Mouse (Mus musculus) liver, embryonic 12.5 days (tissue): ENCODE data around the gene Sgo1. TPM values are rescaled to one million over a fixed set of nuclear protein-coding genes. Genes with fewer than 3 reads are reported as not detected.
"Not testable (repeated sequence)": the region's sequence is repeated elsewhere in the genome, so short reads cannot be mapped to it uniquely, and the experiment has no call there.

Experiments used
- ATAC-seq: fragments of 200-750 bp; cut with Nextera tagmentation; 2 replicates; pipeline ENCODE4 v1.8.0; 2017; ENCODE audit warnings: moderate number of reproducible peaks, mild to moderate bottlenecking, moderate library complexity
- H3K27ac ChIP-seq: fragments of 300-500 bp; sonication (generic); 2 replicates; pipeline ENCODE4 v1.5.1; 2016; ENCODE audit warnings: mild to moderate bottlenecking
- H3K27me3 ChIP-seq: fragments of 300-500 bp; sonication (generic); replicated peaks from 2 replicates; pipeline ENCODE4 v1.6.1; 2016; ENCODE audit warnings: mild to moderate bottlenecking, moderate library complexity
- H3K36me3 ChIP-seq: fragments of 300-500 bp; sonication (generic); 2 replicates; pipeline ENCODE4 v1.6.1; 2016; ENCODE audit warnings: mild to moderate bottlenecking, moderate library complexity
- H3K4me1 ChIP-seq: fragments of 300-500 bp; sonication (generic); 2 replicates; pipeline ENCODE4 v1.6.1; 2016
- H3K4me2 ChIP-seq: fragments of 300-500 bp; sonication (generic); 2 replicates; pipeline ENCODE4 v1.6.1; 2016; ENCODE audit warnings: mild to moderate bottlenecking, moderate library complexity
- H3K4me3 ChIP-seq: fragments of 300-500 bp; sonication (generic); 2 replicates; pipeline ENCODE4 v1.5.1; 2016; ENCODE audit warnings: mild to moderate bottlenecking, moderate library complexity
- H3K9ac ChIP-seq: fragments of 300-500 bp; sonication (generic); 2 replicates; pipeline ENCODE4 v1.6.1; 2016; ENCODE audit warnings: mild to moderate bottlenecking, moderate library complexity
- H3K9me3 ChIP-seq: fragments of 300-500 bp; sonication (generic); replicated peaks from 2 replicates; pipeline ENCODE4 v1.6.1; 2016; ENCODE audit warnings: mild to moderate bottlenecking, moderate library complexity
- WGBS: fragments of 180-500 bp; shearing (Covaris S2); methylation state at CpG from one replicate; pipeline ENCODE4 v1.1.7; 2016; ENCODE audit not compliant: insufficient replicate concordance; 5-methylcytosine and 5-hydroxymethylcytosine counted together
- polyA plus RNA-seq: library from polyadenylated mRNA; unstranded; fragments of >200 nt; fragmentation: Nextera tagmentation; extraction: Ambion mirVana; gene quantifications from 2 replicates; pipeline ENCODE4 v1.2.1, GENCODE M21; 2016

The Sgo1 gene
- polyA plus RNA-seq, 1 experiment from 2014 or later = 39.1 TPM

GRCm38 (mm10) chr17:53664267-53664666, 24.9 kb downstream of the Sgo1 start:
- Histone ChIP-seq H3K9me3 (no peaks in the 10 kb centered on the region), H3K4me1 (no peaks in the 10 kb centered on the region), H3K4me2 (no peak overlapping the region), H3K36me3 (peaks cover 89% of the 10 kb centered on the region), H3K27ac (no peak overlapping the region), H3K4me3 (no peak overlapping the region), H3K9ac (no peak overlapping the region), H3K27me3 (no peaks in the 10 kb centered on the region)
- no peak for ATAC-seq
- 68% methylated on average over 3 of the region's 3 CpGs for WGBS

GRCm38 (mm10) chr17:53661056-53661840, 27.9 kb downstream of the Sgo1 start:
- no peak overlapping the region for H3K9ac ChIP-seq

GRCm38 (mm10) chr17:53659738-53660137, 29.4 kb downstream of the Sgo1 start:
- Histone ChIP-seq H3K4me1 (0 out of 2 replicates have a peak, but pooled peaks cover 4% of the 10 kb centered on the region), H3K9ac (no peak overlapping the region), H3K27me3 (no peaks in the 10 kb centered on the region), H3K4me2 (no peak overlapping the region), H3K36me3 (peaks cover 86% of the 10 kb centered on the region), H3K9me3 (no peaks in the 10 kb centered on the region), H3K27ac (no peak overlapping the region), H3K4me3 (no peak overlapping the region)
- no peak for ATAC-seq
- 80% methylated on average over 4 of the region's 4 CpGs for WGBS

More at GRCm38 (mm10) chr17:53661056-53661840, 27.9 kb downstream of the Sgo1 start:
- no peaks in the 10 kb centered on the region for H3K27me3 ChIP-seq
- no peaks in the 10 kb centered on the region for H3K9me3 ChIP-seq
- no peak overlapping the region for H3K4me3 ChIP-seq
- H3K27ac ChIP-seq = no peak overlapping the region
- peaks cover 87% of the 10 kb centered on the region for H3K36me3 ChIP-seq
- WGBS = 72% methylated on average over 6 of the region's 6 CpGs
- H3K4me2 ChIP-seq = no peak overlapping the region
- ATAC-seq = no peak
- 0 out of 2 replicates have a peak, but pooled peaks cover 4% of the 10 kb centered on the region for H3K4me1 ChIP-seq

- H3K27ac ChIP-seq = no peak overlapping the region
- H3K27me3 ChIP-seq = no peaks in the 10 kb centered on the region
- H3K4me1 ChIP-seq = 0 out of 2 replicates have a peak, but pooled peaks cover 4% of the 10 kb centered on the region
- no peak for ATAC-seq
- 83% methylated on average over 8 of the region's 8 CpGs for WGBS
- H3K4me3 ChIP-seq = no peak overlapping the region
- H3K36me3 ChIP-seq = peaks cover 86% of the 10 kb centered on the region
- H3K9me3 ChIP-seq = no peaks in the 10 kb centered on the region
- no peak overlapping the region for H3K9ac ChIP-seq
- H3K4me2 ChIP-seq = no peak overlapping the region
Measured at GRCm38 (mm10) chr17:53659230-53659629, 29.9 kb downstream of the Sgo1 start.

- WGBS = 79% methylated on average over 2 of the region's 2 CpGs
Measured at GRCm38 (mm10) chr17:53658668-53659067, 30.5 kb downstream of the Sgo1 start.

GRCm38 (mm10) chr17:53657391-53657790, 31.7 kb downstream of the Sgo1 start:
- ATAC-seq, H3K4me3 ChIP-seq, H3K4me1 ChIP-seq, H3K9ac ChIP-seq, H3K4me2 ChIP-seq, H3K27ac ChIP-seq, H3K9me3 ChIP-seq, H3K27me3 ChIP-seq: not testable (repeated sequence)
- peaks cover 94% of the 10 kb centered on the region for H3K36me3 ChIP-seq
- 65% methylated on average over 2 of the region's 2 CpGs for WGBS

More at GRCm38 (mm10) chr17:53658668-53659067, 30.5 kb downstream of the Sgo1 start:
- 0 out of 2 replicates have a peak, but pooled peaks cover 4% of the 10 kb centered on the region for H3K4me1 ChIP-seq
- H3K9me3 ChIP-seq = no peaks in the 10 kb centered on the region
- ATAC-seq = no peak
- H3K4me3 ChIP-seq = no peak overlapping the region
- H3K9ac ChIP-seq = no peak overlapping the region
- no peak overlapping the region for H3K4me2 ChIP-seq
- H3K36me3 ChIP-seq = peaks cover 86% of the 10 kb centered on the region
- H3K27me3 ChIP-seq = no peaks in the 10 kb centered on the region
- H3K27ac ChIP-seq = no peak overlapping the region

GRCm38 (mm10) chr17:53656369-53656860, 32.7 kb downstream of the Sgo1 start:
- H3K36me3 ChIP-seq = peaks cover 89% of the 10 kb centered on the region

GRCm38 (mm10) chr17:53655959-53656358, 33.2 kb downstream of the Sgo1 start:
- no peak overlapping the region for H3K27ac ChIP-seq
- no peak for ATAC-seq

More at GRCm38 (mm10) chr17:53656369-53656860, 32.7 kb downstream of the Sgo1 start:
- no peaks in the 10 kb centered on the region for H3K27me3 ChIP-seq
- H3K9me3 ChIP-seq = no peaks in the 10 kb centered on the region
- no peak overlapping the region for H3K4me2 ChIP-seq
- no peak overlapping the region for H3K27ac ChIP-seq
- WGBS = 60% methylated on average over 6 of the region's 6 CpGs
- no peak overlapping the region for H3K4me3 ChIP-seq
- no peak for ATAC-seq
- no peak overlapping the region for H3K9ac ChIP-seq
- 0 out of 2 replicates have a peak, but pooled peaks cover 4% of the 10 kb centered on the region for H3K4me1 ChIP-seq

GRCm38 (mm10) chr17:53655081-53655480, 34.1 kb downstream of the Sgo1 start:
- H3K4me3 ChIP-seq = no peak overlapping the region
- peaks cover 78% of the 10 kb centered on the region for H3K36me3 ChIP-seq
- H3K9ac ChIP-seq = no peak overlapping the region
- H3K4me1 ChIP-seq = 0 out of 2 replicates have a peak, but pooled peaks cover 4% of the 10 kb centered on the region
- H3K27ac ChIP-seq = no peak overlapping the region
- no peaks in the 10 kb centered on the region for H3K9me3 ChIP-seq
- no peaks in the 10 kb centered on the region for H3K27me3 ChIP-seq
- 87% methylated on average over 6 of the region's 6 CpGs for WGBS
- ATAC-seq = no peak
- no peak overlapping the region for H3K4me2 ChIP-seq

More at GRCm38 (mm10) chr17:53655959-53656358, 33.2 kb downstream of the Sgo1 start:
- Histone ChIP-seq H3K4me2 (no peak overlapping the region), H3K4me3 (no peak overlapping the region), H3K9ac (no peak overlapping the region), H3K9me3 (no peaks in the 10 kb centered on the region), H3K36me3 (peaks cover 86% of the 10 kb centered on the region), H3K4me1 (0 out of 2 replicates have a peak, but pooled peaks cover 4% of the 10 kb centered on the region), H3K27me3 (no peaks in the 10 kb centered on the region)
- 78% methylated on average over 2 of the region's 2 CpGs for WGBS

GRCm38 (mm10) chr17:53654596-53654995, 34.5 kb downstream of the Sgo1 start:
- Histone ChIP-seq H3K4me3 (no peak overlapping the region), H3K4me2 (no peak overlapping the region), H3K9ac (no peak overlapping the region), H3K36me3 (peaks cover 75% of the 10 kb centered on the region), H3K4me1 (0 out of 2 replicates have a peak, but pooled peaks cover 4% of the 10 kb centered on the region), H3K27ac (no peak overlapping the region), H3K27me3 (no peaks in the 10 kb centered on the region), H3K9me3 (no peaks in the 10 kb centered on the region)
- WGBS = 76% methylated on average over 4 of the region's 4 CpGs
- no peak for ATAC-seq

- Histone ChIP-seq H3K27me3 (no peaks in the 10 kb centered on the region), H3K4me1 (no peaks in the 10 kb centered on the region), H3K36me3 (peaks cover 70% of the 10 kb centered on the region), H3K9me3 (no peaks in the 10 kb centered on the region), H3K4me3 (no peak overlapping the region), H3K4me2 (no peak overlapping the region), H3K27ac (no peak overlapping the region), H3K9ac (no peak overlapping the region)
- 83% methylated on average over 2 of the region's 2 CpGs for WGBS
- ATAC-seq = no peak
Measured at GRCm38 (mm10) chr17:53650251-53650661, 38.9 kb downstream of the Sgo1 start.

GRCm38 (mm10) chr17:53643360-53643759, 45.8 kb downstream of the Sgo1 start:
- H3K4me3 ChIP-seq = no peak overlapping the region
- no peak overlapping the region for H3K4me2 ChIP-seq
- H3K4me1 ChIP-seq = no peaks in the 10 kb centered on the region
- H3K9me3 ChIP-seq = no peaks in the 10 kb centered on the region
- peaks cover 90% of the 10 kb centered on the region for H3K36me3 ChIP-seq
- H3K27me3 ChIP-seq = no peaks in the 10 kb centered on the region
- no peak overlapping the region for H3K9ac ChIP-seq
- 68% methylated on average over 4 of the region's 4 CpGs for WGBS
- H3K27ac ChIP-seq = no peak overlapping the region
- ATAC-seq = no peak
